Mouse (Mus musculus) hematopoietic stem cell, adult 5-6 weeks (primary cell): ENCODE results near the gene Gm21976. TPM values are rescaled to one million over a fixed set of nuclear protein-coding genes. Genes with fewer than 3 reads are reported as not detected.

Source experiments
- ATAC-seq, 2 experiments: fragments of 125-278 bp in 1 of 2; replicated peaks in 1 of 2; 2 replicates each; pipeline ENCODE4 v1.8.0; 2016 to 2017; ENCODE audit warnings: inconsistent platforms in 2 of 2, mild to moderate bottlenecking in 2 of 2, moderate number of reproducible peaks in 2 of 2, low read depth in 1 of 2, moderate TSS enrichment in 1 of 2; ENCODE audit not compliant: low FRiP score in 2 of 2, poor library complexity in 2 of 2, severe bottlenecking in 2 of 2, insufficient read depth in 1 of 2, low TSS enrichment in 1 of 2
- total RNA-seq: library from RNA; stranded (forward); fragments of 172-1452, 232-1000 nt; gene quantifications from 2 replicates; pipeline ENCODE4 v1.2.3, GENCODE M21; 2017

Gene Gm21976
- total RNA-seq, 1 experiment from 2014 or later = not detected

DNA sequence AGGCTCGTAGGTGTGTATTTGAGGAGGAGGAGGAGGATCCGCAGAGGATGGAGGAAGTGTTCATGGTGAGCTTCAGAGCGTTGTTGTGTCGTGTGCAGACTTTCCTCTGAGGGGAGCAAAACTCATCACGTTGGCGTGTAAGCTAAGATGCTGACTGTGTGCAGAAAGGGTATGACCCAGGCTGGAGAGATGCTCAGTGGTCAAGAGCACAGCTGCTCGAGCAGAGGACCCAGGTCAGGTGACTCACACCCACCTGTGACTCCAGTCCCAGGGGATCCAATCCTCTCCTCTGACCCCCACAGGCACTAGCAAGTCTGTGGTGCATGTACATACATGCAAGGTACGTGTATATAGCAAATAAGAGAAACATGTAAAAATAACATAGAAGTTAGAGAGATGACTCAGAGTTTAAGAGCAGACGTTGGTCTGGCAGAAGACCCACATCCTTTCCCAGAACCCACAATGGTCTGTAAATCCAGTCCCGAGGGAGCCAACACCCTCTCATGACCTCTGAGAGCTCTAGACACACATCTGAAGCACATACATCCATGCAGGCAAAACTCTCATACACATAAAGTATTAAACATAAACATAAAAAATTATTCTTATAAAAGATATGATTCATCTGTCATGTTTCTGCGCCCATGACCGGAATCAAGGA is 1.4 kb downstream of the Gm21976 start:
- no peak for ATAC-seq

DNA sequence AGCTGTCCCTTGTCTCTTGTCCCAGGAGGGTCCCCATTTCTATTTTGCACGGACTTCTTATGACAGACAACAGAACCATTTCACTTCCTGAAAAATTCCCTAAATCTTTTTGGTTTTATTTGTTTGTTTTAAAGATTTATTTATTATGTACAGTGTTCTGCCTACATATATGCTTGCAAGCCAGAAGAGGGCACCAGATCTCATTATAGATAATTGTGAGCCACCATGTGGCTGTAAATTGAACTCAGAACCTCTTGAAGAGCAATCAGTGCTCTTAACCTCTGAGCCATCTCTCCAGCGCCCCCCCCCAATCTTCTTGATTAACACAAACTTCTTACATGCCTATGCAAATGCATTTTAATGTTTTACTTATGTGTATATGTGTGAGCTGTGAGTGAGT is 11.0 kb downstream of the Gm21976 start:
- ATAC-seq = no peak

GRCm38 (mm10) chr13:98291712-98292111 is 12.0 kb downstream of the Gm21976 start:
- no peak for ATAC-seq

DNA sequence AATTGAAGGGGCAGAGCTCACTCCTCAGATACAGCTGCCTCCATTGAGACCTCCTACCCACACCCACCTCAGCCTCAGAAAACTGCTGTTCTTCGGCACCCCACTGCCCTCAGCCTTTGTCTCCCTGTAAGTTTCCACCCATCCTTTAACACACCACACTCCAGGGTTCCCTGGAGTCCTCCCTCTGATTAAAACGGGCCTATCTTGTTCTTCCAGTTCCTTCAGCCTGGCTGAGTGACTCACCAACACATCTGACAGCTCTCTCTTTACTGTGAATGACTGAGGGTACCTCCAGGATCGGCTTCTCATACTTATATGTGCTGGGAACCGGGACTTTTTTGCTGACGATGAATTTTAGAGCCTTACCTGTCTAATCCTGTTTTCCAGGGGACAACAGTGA is 16.4 kb downstream of the Gm21976 start:
- no peak for ATAC-seq

DNA sequence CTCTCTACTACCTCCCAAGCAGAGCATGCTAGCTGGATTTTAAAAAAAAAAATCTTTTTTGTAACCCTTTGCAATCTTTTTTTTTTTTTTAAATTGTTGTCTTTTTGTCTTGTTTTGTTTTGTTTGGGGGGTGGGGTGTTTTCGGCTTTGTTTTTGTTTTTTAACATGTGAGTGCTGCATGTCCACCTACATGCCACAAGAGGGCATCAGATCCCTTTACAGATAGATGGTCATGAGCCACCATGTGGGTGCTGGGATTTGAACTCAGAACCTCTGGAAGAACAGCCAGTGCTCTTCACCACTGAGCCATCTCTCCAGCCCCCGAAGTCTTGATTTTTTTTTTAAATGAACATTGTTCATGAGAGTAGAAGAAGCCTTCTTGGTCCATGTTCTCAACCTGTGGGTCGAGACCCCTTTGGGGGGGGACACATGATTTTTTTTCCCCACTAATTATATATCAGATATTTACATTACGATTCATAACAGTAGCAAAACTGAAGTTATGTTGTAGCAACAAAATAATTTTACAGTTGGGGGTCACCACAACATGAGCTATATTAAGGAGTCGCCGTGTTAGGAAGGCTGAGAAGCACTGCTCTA is 18.3 kb downstream of the Gm21976 start:
- ATAC-seq = no peak

DNA sequence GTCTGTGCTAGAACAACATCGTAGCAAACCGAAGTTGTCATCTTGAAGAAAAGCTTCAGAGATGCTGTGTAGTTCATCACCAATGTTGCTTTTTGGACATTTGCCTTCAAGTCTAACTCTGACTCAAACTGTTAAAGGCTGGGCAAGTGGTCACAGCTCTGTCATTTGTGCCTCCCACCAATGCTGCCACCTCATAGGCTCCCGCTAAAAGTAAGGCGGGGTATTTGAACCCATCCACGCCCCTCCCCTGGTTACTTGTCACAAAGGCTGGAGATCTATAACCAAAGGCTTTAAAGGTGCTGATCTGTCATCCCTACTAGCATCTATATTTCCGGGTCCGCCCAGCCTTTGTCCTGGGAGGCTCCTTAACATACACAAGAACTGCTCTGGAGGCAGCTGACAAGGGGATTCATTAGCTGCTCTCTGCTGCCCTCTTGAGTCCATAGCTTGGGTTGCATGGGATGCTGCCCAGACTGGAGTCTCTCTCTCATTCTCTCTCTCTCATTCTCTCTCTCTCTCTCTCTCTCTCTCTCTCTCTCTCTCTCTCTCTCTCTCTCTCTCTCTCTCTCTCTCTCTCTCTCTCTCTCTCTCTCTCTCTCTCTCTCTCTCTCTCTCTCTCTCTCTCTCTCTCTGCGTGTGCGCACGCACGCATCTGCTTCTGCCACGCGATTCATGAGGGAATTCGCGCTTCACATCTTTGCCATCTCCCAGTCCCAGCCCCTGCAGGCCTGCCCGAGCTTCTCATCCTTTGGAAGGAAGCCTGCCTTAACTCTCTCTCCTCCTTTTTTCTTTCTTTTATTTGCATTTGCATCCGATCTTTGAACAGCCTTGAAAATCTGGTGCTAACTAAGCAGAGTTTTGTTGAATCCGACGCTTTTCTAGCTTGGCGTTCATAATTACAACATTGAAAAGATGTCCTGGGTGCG is 19.4 kb downstream of the Gm21976 start:
- ATAC-seq = peak; percentile 76 to 90

GRCm38 (mm10) chr13:98305257-98305656 is 25.6 kb downstream of the Gm21976 start:
- no peak for ATAC-seq

GRCm38 (mm10) chr13:98306393-98306792 is 26.7 kb downstream of the Gm21976 start:
- no peak for ATAC-seq

- ATAC-seq = no peak
Measured at GRCm38 (mm10) chr13:98306852-98307475, 27.3 kb downstream of the Gm21976 start.

DNA sequence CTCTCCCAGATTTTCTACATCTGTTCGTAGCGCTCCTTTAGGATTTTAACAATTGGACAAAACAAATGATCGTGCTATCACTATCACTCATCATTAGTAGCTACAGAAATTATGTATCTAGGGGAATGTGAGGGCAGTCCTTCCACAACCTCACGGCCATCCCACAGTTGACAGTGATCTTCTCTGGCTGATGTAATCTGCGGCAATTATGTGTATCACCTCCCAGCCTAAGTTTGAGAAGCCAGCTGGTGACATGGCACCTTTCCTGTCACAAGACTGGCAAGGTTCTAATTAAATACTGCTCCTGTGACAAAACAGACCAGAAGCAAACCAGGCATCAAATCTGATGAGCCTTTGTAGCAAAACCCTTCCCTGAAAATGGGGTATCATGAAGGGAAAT is 28.3 kb downstream of the Gm21976 start:
- ATAC-seq = no peak

- no peak for ATAC-seq
Measured at GRCm38 (mm10) chr13:98308724-98309123, 29.0 kb downstream of the Gm21976 start.

DNA sequence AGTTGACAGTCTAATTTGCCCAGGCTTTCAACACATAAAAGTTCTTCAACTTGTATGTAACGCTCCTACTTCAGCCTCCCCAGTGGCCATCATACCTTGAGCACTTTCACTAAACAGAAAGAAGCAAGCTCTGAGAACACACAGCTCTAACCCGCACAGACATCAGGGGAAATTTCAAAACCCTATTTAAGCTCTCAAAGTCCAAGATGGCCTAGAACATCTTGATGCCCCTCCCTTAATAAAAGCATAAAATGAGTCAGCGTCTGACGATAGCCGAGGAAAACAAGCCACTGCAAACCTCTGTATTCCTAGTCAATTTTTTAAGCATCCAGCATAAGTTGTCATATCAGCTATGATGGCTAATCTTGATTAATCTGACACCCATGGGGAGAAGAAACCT is 31.9 kb downstream of the Gm21976 start:
- ATAC-seq = no peak

DNA sequence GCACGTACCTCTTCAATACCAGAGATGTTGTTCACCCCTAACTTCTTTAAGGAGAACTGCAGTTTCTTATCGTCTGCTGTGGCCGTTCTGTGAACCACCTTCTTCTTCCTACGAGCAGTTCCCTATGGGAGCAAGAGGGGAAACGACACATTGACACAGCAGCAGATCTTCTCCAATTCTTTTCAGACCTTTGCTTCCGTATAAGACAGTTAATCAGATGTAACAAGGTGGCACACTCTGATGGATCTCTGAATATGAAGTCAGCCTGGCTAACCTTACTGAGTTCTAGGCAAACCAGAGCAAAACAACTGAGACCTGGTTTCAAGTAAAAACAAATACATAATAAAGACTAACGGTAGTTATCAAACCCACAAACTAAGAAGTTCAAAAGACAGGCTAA is 33.9 kb downstream of the Gm21976 start:
- ATAC-seq = no peak

DNA sequence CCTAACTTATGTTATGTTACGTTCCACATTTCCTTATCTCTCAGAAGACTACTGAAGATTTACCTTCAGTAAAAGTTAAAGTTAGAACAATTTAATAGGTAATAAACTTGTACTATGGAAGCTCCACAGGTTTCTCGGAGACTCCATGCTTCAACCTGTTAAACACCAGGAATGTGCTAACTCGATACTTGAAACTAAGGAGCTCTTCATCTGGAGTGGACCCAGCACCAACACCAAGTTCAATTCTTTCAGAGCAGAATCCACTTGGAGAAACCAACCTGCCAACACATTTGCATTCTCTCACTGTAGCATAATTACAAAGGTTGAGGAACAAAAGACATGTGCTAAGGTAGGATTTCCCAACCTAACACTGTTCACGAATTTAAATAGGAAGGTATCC is 35.4 kb downstream of the Gm21976 start:
- no peak for ATAC-seq

- no peak for ATAC-seq
Measured at GRCm38 (mm10) chr13:98316140-98316479, 36.4 kb downstream of the Gm21976 start.

- ATAC-seq = peak; percentile 87 to 93
Measured at GRCm38 (mm10) chr13:98316480-98317245, 37.0 kb downstream of the Gm21976 start, which contains the start of gene Btf3. Btf3 (minus strand) TSS chr13:98317006.

- peak in 1 of 2 experiments; percentile 40; a peak in 2 of 4 replicates for ATAC-seq
Measured at GRCm38 (mm10) chr13:98317246-98317677, 37.6 kb downstream of the Gm21976 start.
